8 mouse cellular contexts compared by ENCODE assay signal in the genomic region with DNA sequence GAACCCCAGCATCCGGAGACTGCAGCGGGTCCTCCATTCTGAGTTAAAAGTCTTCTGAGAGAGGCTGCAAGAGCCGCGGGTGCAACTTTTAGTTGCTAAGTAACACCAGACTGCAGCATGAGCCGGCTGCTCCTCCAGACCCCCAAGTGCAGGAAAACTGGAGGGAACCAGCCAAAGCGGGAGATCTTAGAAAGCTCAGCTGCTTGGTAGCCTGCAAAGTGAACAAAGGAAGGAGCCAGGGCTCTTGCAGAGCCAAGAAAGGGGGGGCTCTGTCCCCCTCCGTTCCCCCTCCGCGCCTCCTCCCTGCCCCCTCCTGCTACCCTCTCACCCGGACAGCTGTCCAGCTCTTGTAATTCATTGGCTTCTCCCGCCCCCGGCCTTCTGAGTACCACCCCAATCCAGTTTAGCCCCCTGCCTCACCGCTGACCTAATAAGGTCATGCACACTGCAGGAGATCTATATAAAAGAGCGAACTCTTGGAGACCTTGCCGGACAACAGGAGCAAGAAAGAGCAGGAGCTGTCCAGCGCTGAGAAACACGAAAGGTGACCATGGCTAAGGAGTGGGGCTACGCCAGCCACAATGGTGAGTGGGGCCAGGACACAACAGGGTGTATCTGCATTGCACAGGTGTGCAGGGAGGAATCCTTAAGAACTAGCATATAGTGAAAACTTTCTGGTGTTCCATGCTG. TPM values are rescaled to one million over a fixed set of nuclear protein-coding genes. Genes with fewer than 3 reads are reported as not detected.
DNase-seq lines count a peak whose midpoint lies in the region; ATAC-seq and TF ChIP-seq lines count a peak whose summit lies in the region.

A gene (plus strand): TSS at position 491 of the 690 bp plus-strand sequence.

- TF ChIP-seq CTCF in lung, embryonic 14.5 days (IDR thresholded peaks at IDR 0.05; ENCODE audit: low read depth), result no peak

- peak within 1 kb of the TSS; percentile 78 for H3K4me2 ChIP-seq in lung, embryonic 14.5 days
- peak within 1 kb of the TSS; percentile 77 for H3K4me2 ChIP-seq in intestine, embryonic 15.5 days (replicated peaks)
- H3K4me2 ChIP-seq in midbrain, embryonic 12.5 days (replicated peaks), result peak within 1 kb of the TSS; percentile 64

- 5% methylated on average over 18 of the region's 18 CpGs for WGBS in lung, embryonic 14.5 days
- WGBS in intestine, embryonic 15.5 days, result 3% methylated on average over 18 of the region's 18 CpGs
- 2% methylated on average over 18 of the region's 18 CpGs for WGBS in midbrain, embryonic 12.5 days

- no peaks in the 10 kb centered on the region for H3K4me1 ChIP-seq in lung, embryonic 14.5 days (ENCODE audit: insufficient read depth)
- peaks cover under 1% of the 10 kb centered on the region for H3K4me1 ChIP-seq in brown adipose tissue, adult 24 weeks (ENCODE audit: control insufficient read depth, insufficient read depth, insufficient read length, low read length)
- no peaks in the 10 kb centered on the region; the same call in 1 of the 2 replicates for H3K4me1 ChIP-seq in intestine, embryonic 15.5 days (replicated peaks)
- peaks cover 10% of the 10 kb centered on the region for H3K4me1 ChIP-seq in midbrain, embryonic 12.5 days

- H3K4me3 ChIP-seq in lung, embryonic 14.5 days (ENCODE audit: low read depth, low read length), result peak within 1 kb of the TSS; percentile 34
- H3K4me3 ChIP-seq in brown adipose tissue, adult 24 weeks (ENCODE audit: insufficient read depth, low read depth, low read length), result peak within 1 kb of the TSS; percentile 69
- H3K4me3 ChIP-seq in intestine, embryonic 15.5 days (replicated peaks), result peak within 1 kb of the TSS; percentile 30
- peak within 1 kb of the TSS; percentile 42 for H3K4me3 ChIP-seq in midbrain, embryonic 12.5 days

- no peaks in the 10 kb centered on the region for H3K36me3 ChIP-seq in lung, embryonic 14.5 days (ENCODE audit: insufficient read depth)
- H3K36me3 ChIP-seq in intestine, embryonic 15.5 days, result no peaks in the 10 kb centered on the region
- H3K36me3 ChIP-seq in midbrain, embryonic 12.5 days, result no peaks in the 10 kb centered on the region

- no peaks in the 10 kb centered on the region for H3K27me3 ChIP-seq in lung, embryonic 14.5 days (ENCODE audit: insufficient read depth, low read length)
- 0 out of 2 replicates have a peak, but pooled peaks cover 2% of the 10 kb centered on the region for H3K27me3 ChIP-seq in intestine, embryonic 15.5 days (replicated peaks)
- H3K27me3 ChIP-seq in midbrain, embryonic 12.5 days, result no peaks in the 10 kb centered on the region

- ATAC-seq in lung, embryonic 14.5 days (ENCODE audit: insufficient read depth), result peak; percentile 84
- ATAC-seq in intestine, embryonic 15.5 days, result peak; percentile 62
- ATAC-seq in midbrain, embryonic 12.5 days (ENCODE audit: low FRiP score, low read depth), result peak; percentile 92

- no peaks in the 10 kb centered on the region for H3K9me3 ChIP-seq in lung, embryonic 14.5 days (ENCODE audit: low read depth, low read length)
- H3K9me3 ChIP-seq in intestine, embryonic 15.5 days, result no peaks in the 10 kb centered on the region
- H3K9me3 ChIP-seq in midbrain, embryonic 12.5 days, result no peaks in the 10 kb centered on the region

- no peak within 1 kb of the TSS for H3K27ac ChIP-seq in lung, embryonic 14.5 days (ENCODE audit: low read depth)
- H3K27ac ChIP-seq in brown adipose tissue, adult 24 weeks (replicated peaks; ENCODE audit: low read depth, low read length), result peak within 1 kb of the TSS; percentile 80
- no peak within 1 kb of the TSS for H3K27ac ChIP-seq in intestine, embryonic 15.5 days
- H3K27ac ChIP-seq in midbrain, embryonic 12.5 days (replicated peaks), result peak within 1 kb of the TSS; percentile 54; the same call in 1 of the 2 replicates

- H3K9ac ChIP-seq in lung, embryonic 14.5 days, result peak within 1 kb of the TSS; percentile 48
- H3K9ac ChIP-seq in intestine, embryonic 15.5 days, result peak within 1 kb of the TSS; percentile 26; the same call in 1 of the 2 replicates
- peak within 1 kb of the TSS; percentile 54 for H3K9ac ChIP-seq in midbrain, embryonic 12.5 days (replicated peaks)

- peak; percentile 71 for DNase-seq in lung, embryonic 14.5 days
- no peak for DNase-seq in lung, postnatal 14 days
- DNase-seq in gastrocnemius, postnatal 10 days, result no peak
- no peak for DNase-seq in spleen, postnatal 10 days (ENCODE audit: low spot score in 2 of 2)
- no peak for DNase-seq in adipocyte (ENCODE audit: low spot score)

RNA-seq across cellular contexts. Expression of the gene that starts here (rescaled TPM):
- 1.6 and 2.9 TPM in 2 replicates for polyA plus RNA-seq in lung, embryonic 14.5 days (2014; fragmentation: Nextera tagmentation; extraction: Ambion mirVana)
- polyA plus RNA-seq in brown adipose tissue, adult 24 weeks (2012; ENCODE audit: insufficient read depth, insufficient read length, missing spikeins), result 5,717 and 6,809 TPM in 2 replicates
- 1,000 to 10,000 TPM in 1 of 2 experiments, 100 to 1,000 TPM in 1; 801 to 1,165 TPM for total RNA-seq in gastrocnemius, postnatal 10 days (2021)
- polyA plus RNA-seq in intestine, embryonic 15.5 days (2015; fragmentation: Nextera tagmentation; extraction: Ambion mirVana), result 3.8 and 4.6 TPM in 2 replicates
- 2.0 and 3.5 TPM in 2 replicates for polyA plus RNA-seq in midbrain, embryonic 12.5 days (2016; fragmentation: Nextera tagmentation; extraction: Ambion mirVana)

Comparison
In these comparisons a context has a peak if more than half of its experiments do, and no peak if none do; other contexts are left out.
1. RNA of the gene that starts here (polyA plus RNA-seq): 5,717 to 6,809 TPM in brown adipose tissue, adult 24 weeks; 3.8 to 4.6 TPM in intestine, embryonic 15.5 days, 2.0 to 3.5 TPM in midbrain, embryonic 12.5 days and 1.6 to 2.9 TPM in lung, embryonic 14.5 days; every median in the first group is over 1,000 times any median in the second.
2. H3K27ac ChIP-seq: peak in brown adipose tissue, adult 24 weeks (single experiment) and midbrain, embryonic 12.5 days (single experiment); none in lung, embryonic 14.5 days (single experiment) and intestine, embryonic 15.5 days (single experiment).
3. Peak in every context shown above with its lines, with median percentiles within 50 percentile points of each other: ATAC-seq, H3K4me2 ChIP-seq, H3K4me3 ChIP-seq and H3K9ac ChIP-seq.